Mouse (Mus musculus) brain, embryonic 14.5 days (tissue): ENCODE results near the gene Sigirr.

Source experiments
- CTCF ChIP-seq: fragments of 200-500 bp; IDR thresholded peaks from 2 replicates; pipeline ENCODE4 v1.5.1; 2012; ENCODE audit warnings: inconsistent platforms, mild to moderate bottlenecking, moderate library complexity, borderline replicate concordance; ENCODE audit not compliant: insufficient read depth, insufficient read length; ENCODE audit errors: extremely low read depth
- POLR2A ChIP-seq: fragments of 200-500 bp; IDR thresholded peaks from 2 replicates; pipeline ENCODE4 v1.6.1; 2012; ENCODE audit warnings: mild to moderate bottlenecking, inconsistent platforms, borderline replicate concordance; ENCODE audit not compliant: poor library complexity, insufficient read depth, insufficient read length, severe bottlenecking; ENCODE audit errors: extremely low read depth

GRCm38 (mm10) chr7:141131904-141132755, 31.8 kb upstream of the Sigirr start:
- TF ChIP-seq POLR2A: no peak
- no peak for TF ChIP-seq CTCF
